Mouse (Mus musculus): ENCODE data around the gene Olfr282. TPM values are rescaled to one million over a fixed set of nuclear protein-coding genes. Genes with fewer than 3 reads are reported as not detected.

Olfr282 gene
- total RNA-seq, 2 experiments from 2014 or later, result not detected

DNA sequence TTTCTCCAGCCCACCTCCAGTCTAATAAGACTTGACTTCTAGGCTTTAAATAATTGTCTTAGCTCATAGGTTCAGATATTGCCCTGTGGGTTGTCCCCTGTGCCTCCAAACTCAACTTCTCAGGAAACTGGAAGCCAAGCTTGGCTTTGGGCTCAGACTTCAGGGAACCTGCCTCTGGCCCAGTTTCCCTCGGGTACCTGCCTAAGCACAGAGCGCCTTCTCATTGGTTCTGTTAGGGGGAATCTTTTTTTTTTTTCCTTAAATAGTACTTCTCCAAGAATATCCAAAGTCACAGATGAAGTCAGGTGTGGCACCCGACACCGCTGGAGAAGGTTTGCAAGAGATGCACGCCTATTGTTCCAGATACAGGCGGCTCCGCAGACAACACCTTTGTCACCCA, 21.3 kb downstream of the Olfr282 start, which contains the start of gene Olfr281:
Gene Olfr281 (plus strand): TSS at position 301 of the 400 bp plus-strand sequence.
- DNase-seq (ENCODE audit: extremely low spot score in 1 of 2, low spot score in 2 of 2), result no peak
- intact Hi-C loops (cut with DNase I), result no loop called here

DNA sequence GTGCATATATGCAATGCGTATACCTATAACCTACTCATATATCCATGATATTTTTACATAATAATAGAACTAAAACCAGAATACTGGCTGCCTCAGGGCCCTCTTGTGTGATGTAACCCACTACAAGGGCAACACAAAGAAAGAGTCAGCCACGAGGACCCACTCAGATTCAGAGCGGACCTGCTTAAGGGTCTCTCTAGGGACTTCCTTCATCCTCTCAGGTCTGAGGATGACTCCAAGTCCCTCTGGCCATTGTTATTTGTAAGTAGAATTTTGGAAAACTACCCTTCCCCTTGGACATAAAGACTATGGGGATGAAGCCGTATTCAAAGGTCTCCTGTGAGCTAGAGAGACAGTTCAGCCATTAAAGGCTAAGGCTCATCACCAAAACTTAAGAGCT, 38.6 kb downstream of the Olfr282 start, which contains the start of gene OR5BS1P:
Gene OR5BS1P (plus strand): TSS at position 301 of the 400 bp plus-strand sequence.
- no peak for DNase-seq (ENCODE audit: extremely low spot score in 1 of 2, low spot score in 2 of 2)
- intact Hi-C loops (cut with DNase I), result no loop called here

DNA sequence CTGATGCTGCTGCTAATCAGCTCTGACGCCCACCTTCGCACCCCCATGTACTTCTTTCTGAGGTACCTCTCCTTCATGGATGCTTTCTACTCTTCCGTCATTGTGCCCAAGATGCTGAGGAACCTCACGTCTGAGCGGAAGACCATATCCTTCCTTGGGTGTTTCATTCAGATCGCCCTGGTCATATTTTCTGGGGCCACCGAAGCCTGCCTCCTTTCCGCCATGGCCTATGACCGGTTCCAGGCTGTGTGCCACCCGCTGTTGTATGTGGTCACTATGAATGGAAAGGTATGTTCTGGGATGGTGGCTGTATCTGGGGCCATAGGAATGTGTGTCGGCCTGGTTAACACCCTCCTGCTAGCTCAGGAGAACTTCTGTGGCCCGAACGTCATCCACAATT, 40.5 kb downstream of the Olfr282 start:
- intact Hi-C loops (cut with DNase I), result no loop called here
- DNase-seq (ENCODE audit: extremely low spot score in 1 of 2, low spot score in 2 of 2), result no peak

DNA sequence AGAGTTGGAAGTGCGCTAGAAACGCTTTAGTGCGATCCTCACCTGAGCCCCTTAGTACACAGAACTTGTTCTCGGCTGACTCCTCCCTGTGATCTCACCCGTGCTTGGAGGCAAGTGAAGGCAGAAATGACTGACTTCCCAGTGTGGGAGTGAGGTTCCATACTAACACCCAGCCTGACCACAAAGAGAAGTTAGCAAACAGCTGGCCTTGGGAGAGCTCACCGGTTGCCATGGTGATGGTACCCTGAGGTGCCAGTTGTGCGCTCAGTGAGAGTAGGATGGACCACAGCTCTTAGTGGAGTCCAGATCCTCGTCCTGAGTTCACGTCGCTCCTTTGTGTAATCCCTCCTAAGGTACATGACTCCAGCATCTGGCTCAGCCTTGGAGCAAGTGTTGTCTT, 43.9 kb downstream of the Olfr282 start:
- DNase-seq (ENCODE audit: extremely low spot score in 1 of 2, low spot score in 2 of 2), result no peak
- intact Hi-C loops (cut with DNase I), result no loop called here

GRCm38 (mm10) chr15:98475382-98475781, 44.4 kb downstream of the Olfr282 start:
- DNase-seq (ENCODE audit: extremely low spot score in 1 of 2, low spot score in 2 of 2), result peak in 1 of 2 experiments; percentile 43
- intact Hi-C loops (cut with DNase I), result no loop called here

- no peak for DNase-seq (ENCODE audit: extremely low spot score in 1 of 2, low spot score in 2 of 2)
- intact Hi-C loops (cut with DNase I), result no loop called here
These were observed 45.3 kb downstream of the Olfr282 start for GRCm38 (mm10) chr15:98476281-98476680.

DNA sequence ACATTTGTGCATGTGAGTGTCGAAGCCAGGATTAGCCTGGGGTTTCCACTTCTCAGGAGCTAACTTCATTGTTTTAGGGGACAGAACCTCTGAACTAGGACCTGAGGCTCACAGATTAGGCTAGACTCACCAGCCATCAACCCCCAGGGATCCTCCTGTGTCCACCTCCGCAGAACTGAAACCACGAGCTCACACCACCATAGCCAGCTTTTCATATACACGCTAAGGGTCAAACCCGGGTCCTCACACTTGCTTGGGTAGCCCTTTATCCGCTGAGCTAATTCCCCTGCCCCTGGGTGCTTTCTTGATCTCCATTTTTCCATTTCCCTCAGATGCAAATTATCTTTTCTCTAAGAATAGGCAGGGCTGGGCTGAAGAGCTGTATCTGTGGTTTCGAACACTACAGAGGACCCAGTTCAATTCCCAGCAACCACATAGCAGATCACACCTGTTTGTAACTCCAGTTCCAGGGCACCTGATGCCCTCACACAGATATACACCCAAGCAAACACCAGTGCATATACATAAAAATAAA, 48.6 kb downstream of the Olfr282 start:
- no peak for DNase-seq (ENCODE audit: extremely low spot score in 1 of 2, low spot score in 2 of 2)
- intact Hi-C loops (cut with DNase I), result no loop called here

- intact Hi-C loops (cut with DNase I), result no loop called here
- no peak for DNase-seq (ENCODE audit: extremely low spot score in 1 of 2, low spot score in 2 of 2)
These were observed 51.7 kb downstream of the Olfr282 start, which contains the start of gene Lalba for GRCm38 (mm10) chr15:98482701-98483100. TSS of gene Lalba (minus strand) at chr15:98482721.

- intact Hi-C loops (cut with DNase I), result no loop called here
- peak; percentile 18 to 45 for DNase-seq (ENCODE audit: extremely low spot score in 1 of 2, low spot score in 2 of 2)
These were observed 53.2 kb downstream of the Olfr282 start for GRCm38 (mm10) chr15:98483907-98484886.

- no peak for DNase-seq (ENCODE audit: extremely low spot score in 1 of 2, low spot score in 2 of 2)
- intact Hi-C loops (cut with DNase I), result no loop called here
These were observed 55.5 kb downstream of the Olfr282 start for GRCm38 (mm10) chr15:98486433-98487021.

Other genes with a start within 250 kb of the Olfr282 start
- gene Olfr288, start 235.7 kb upstream of the Olfr282 start, total RNA-seq (2021), result not detected
- not detected for gene Gm44579, start 210.2 kb upstream of the Olfr282 start, total RNA-seq (2021)
- gene Olfr287, start 210.2 kb upstream of the Olfr282 start, total RNA-seq (2021), result 1 to 10 TPM in 1 of 2 experiments, not detected in 1; 1.6 TPM
- not detected for gene Olfr286, start 196.8 kb upstream of the Olfr282 start, total RNA-seq (2021)
- gene H1fnt, start 173.9 kb upstream of the Olfr282 start, total RNA-seq (2021), result not detected
- 1 to 10 TPM; 8.7 to 8.9 TPM for gene Zfp641, start 135.1 kb upstream of the Olfr282 start, total RNA-seq (2021)
- not detected for gene Olfr285, start 113.9 kb upstream of the Olfr282 start, total RNA-seq (2021)
- not detected for gene Olfr284, start 90.2 kb upstream of the Olfr282 start, total RNA-seq (2021)
- not detected for gene Olfr283, start 50.3 kb upstream of the Olfr282 start, total RNA-seq (2021)
- not detected for gene Olfr281, start 21.4 kb downstream of the Olfr282 start, total RNA-seq (2021)
- not detected for gene OR5BS1P, start 38.7 kb downstream of the Olfr282 start, total RNA-seq (2021)
- not detected for gene Lalba, start 51.5 kb downstream of the Olfr282 start, total RNA-seq (2021)
- gene Olfr279, start 61.2 kb downstream of the Olfr282 start, total RNA-seq (2021), result not detected
- gene Kansl2, start 103.0 kb downstream of the Olfr282 start, total RNA-seq (2021), result 10 to 100 TPM; 62.2 to 64.0 TPM
- gene Ccnt1, start 139.7 kb downstream of the Olfr282 start, total RNA-seq (2021), result 10 to 100 TPM; 42.0 to 50.2 TPM
- gene 4930415O20Rik, start 139.8 kb downstream of the Olfr282 start, total RNA-seq (2021), result not detected
- gene Adcy6, start 178.9 kb downstream of the Olfr282 start, total RNA-seq (2021), result 10 to 100 TPM; 37.1 to 38.1 TPM
- gene Cacnb3, start 199.6 kb downstream of the Olfr282 start, total RNA-seq (2021), result 100 to 1,000 TPM; 173 to 185 TPM
- 10 to 100 TPM; 55.8 to 58.2 TPM for gene Ddx23, start 231.7 kb downstream of the Olfr282 start, total RNA-seq (2021)
- gene Rnd1, start 246.2 kb downstream of the Olfr282 start, total RNA-seq (2021), result 10 to 100 TPM; 68.6 to 70.1 TPM

Measured in left cerebral cortex, postnatal 10 days (tissue).